In genomic region chr5:76193075-76193474, GRCm38 (mm10) we compare ENCODE assay signal across 23 mouse cellular contexts. TPM values are rescaled to one million over a fixed set of nuclear protein-coding genes. Genes with fewer than 3 reads are reported as not detected.
A peak's percentile ranks its signal among the peaks of the same experiment; 100 is the strongest.
DNase-seq lines count a peak whose midpoint lies in the region; ATAC-seq and TF ChIP-seq lines count a peak whose summit lies in the region.
"Had no signal": no experiment of that assay in that cellular context is flagged by ENCODE, and none has a peak within 500 bp of the region (broad histone marks: within the 10 kb centered on the region; RNA-seq: fewer than 3 reads in every experiment).

No protein-coding gene starts in this region.

- peaks cover 70% of the 10 kb centered on the region for H3K4me1 ChIP-seq in heart, embryonic 13.5 days
- H3K4me1 ChIP-seq in heart, adult 2 months (ENCODE audit: control insufficient read depth, insufficient read depth, low read length), result peaks cover 9% of the 10 kb centered on the region
- no peaks in the 10 kb centered on the region for H3K4me1 ChIP-seq in lung, embryonic 14.5 days (ENCODE audit: insufficient read depth)
- H3K4me1 ChIP-seq in lung, adult 2 months (ENCODE audit: control insufficient read depth, insufficient read depth, low read length), result peaks cover 3% of the 10 kb centered on the region
- H3K4me1 ChIP-seq in midbrain, embryonic 11.5 days (ENCODE audit: control insufficient read depth, insufficient read depth, low read length), result no peaks in the 10 kb centered on the region
- H3K4me1 ChIP-seq in midbrain, embryonic 13.5 days (replicated peaks), result peaks cover 7% of the 10 kb centered on the region; the same call in 1 of the 2 replicates
- peaks cover 18 to 38% of the 10 kb centered on the region in 2 experiments for H3K4me1 ChIP-seq in MEL (ENCODE audit: control insufficient read depth in 1 of 2, insufficient read depth in 2 of 2, low read length in 2 of 2)
- H3K4me1 ChIP-seq in forebrain, embryonic 15.5 days, result 0 out of 2 replicates have a peak, but pooled peaks cover 3% of the 10 kb centered on the region

- ATAC-seq in heart, embryonic 13.5 days (ENCODE audit: extremely low read depth, insufficient number of reproducible peaks, low FRiP score, low TSS enrichment), result no peak
- no peak for ATAC-seq in lung, embryonic 14.5 days (ENCODE audit: insufficient read depth)
- no peak for ATAC-seq in midbrain, embryonic 11.5 days (ENCODE audit: low FRiP score)
- ATAC-seq in midbrain, embryonic 13.5 days, result no peak
- ATAC-seq in forebrain, embryonic 15.5 days (replicated peaks), result no peak
- ATAC-seq: activated CD4-positive, CD25-positive, alpha-beta regulatory T cell, adult 4 months; CD4-positive, CD25-positive, alpha-beta regulatory T cell, adult 4 months; Patski had no signal

- peak overlapping the region; percentile 15; the same call in 1 of the 2 replicates for H3K27ac ChIP-seq in heart, embryonic 13.5 days (replicated peaks)
- no peak overlapping the region for H3K27ac ChIP-seq in heart, adult 2 months
- no peak overlapping the region for H3K27ac ChIP-seq in lung, embryonic 14.5 days (ENCODE audit: low read depth)
- H3K27ac ChIP-seq in midbrain, embryonic 11.5 days (ENCODE audit: low read depth, low read length), result no peak overlapping the region
- no peak overlapping the region for H3K27ac ChIP-seq in midbrain, embryonic 13.5 days
- no peak overlapping the region for H3K27ac ChIP-seq in MEL (ENCODE audit: control insufficient read depth, low read depth, low read length)
- no peak overlapping the region for H3K27ac ChIP-seq in forebrain, embryonic 15.5 days (replicated peaks)

- intact Hi-C loops in heart, adult 2 months (cut with DNase I), result no loop called here

- H3K36me3 ChIP-seq in heart, embryonic 13.5 days, result peaks cover 34% of the 10 kb centered on the region
- peaks cover 7% of the 10 kb centered on the region for H3K36me3 ChIP-seq in heart, adult 2 months (ENCODE audit: control insufficient read depth, insufficient read depth, low read length)
- H3K36me3 ChIP-seq in lung, embryonic 14.5 days (ENCODE audit: insufficient read depth), result peaks cover 33% of the 10 kb centered on the region; the same call in 1 of the 2 replicates
- no peaks in the 10 kb centered on the region; the same call in 1 of the 2 replicates for H3K36me3 ChIP-seq in midbrain, embryonic 11.5 days (ENCODE audit: control insufficient read depth, insufficient read depth, low read length)
- peaks cover 10% of the 10 kb centered on the region; the same call in 1 of the 2 replicates for H3K36me3 ChIP-seq in midbrain, embryonic 13.5 days
- H3K36me3 ChIP-seq in MEL (ENCODE audit: control insufficient read depth in 1 of 2, insufficient read depth in 2 of 2, low read length in 2 of 2), result peaks cover 3 to 61% of the 10 kb centered on the region in 2 experiments
- H3K36me3 ChIP-seq in forebrain, embryonic 15.5 days, result peaks cover 3% of the 10 kb centered on the region; the same call in 1 of the 2 replicates

- no peaks in the 10 kb centered on the region for H3K9me3 ChIP-seq in heart, embryonic 13.5 days
- H3K9me3 ChIP-seq in lung, embryonic 14.5 days (ENCODE audit: low read depth, low read length), result no peaks in the 10 kb centered on the region
- no peaks in the 10 kb centered on the region for H3K9me3 ChIP-seq in midbrain, embryonic 11.5 days (ENCODE audit: control insufficient read depth, low read length)
- no peaks in the 10 kb centered on the region for H3K9me3 ChIP-seq in midbrain, embryonic 13.5 days
- H3K9me3 ChIP-seq in MEL (replicated peaks; ENCODE audit: insufficient read depth, low read length), result no peaks in the 10 kb centered on the region
- no peaks in the 10 kb centered on the region for H3K9me3 ChIP-seq in forebrain, embryonic 15.5 days
- H3K9me3 ChIP-seq: G1E had no signal

- no peak overlapping the region for H3K4me3 ChIP-seq in heart, embryonic 13.5 days
- no peak overlapping the region for H3K4me3 ChIP-seq in heart, adult 2 months
- H3K4me3 ChIP-seq in lung, embryonic 14.5 days (ENCODE audit: low read depth, low read length), result no peak overlapping the region
- H3K4me3 ChIP-seq in lung, adult 2 months (replicated peaks; ENCODE audit: extremely low read depth, low read depth, low read length), result no peak overlapping the region
- H3K4me3 ChIP-seq in midbrain, embryonic 11.5 days (ENCODE audit: low read depth, low read length), result no peak overlapping the region
- H3K4me3 ChIP-seq in midbrain, embryonic 13.5 days (replicated peaks), result no peak overlapping the region
- no peak overlapping the region for H3K4me3 ChIP-seq in MEL (ENCODE audit: control insufficient read depth in 1 of 2, insufficient read depth in 1 of 2, low read depth in 2 of 2, low read length in 2 of 2)
- H3K4me3 ChIP-seq in forebrain, embryonic 15.5 days, result no peak overlapping the region

- no peak for DNase-seq in heart, adult 2 months
- DNase-seq in lung, embryonic 14.5 days, result peak; percentile 50
- no peak for DNase-seq in lung, adult 2 months
- DNase-seq in midbrain, embryonic 11.5 days (ENCODE audit: low spot score, missing footprints), result peak; percentile 4
- peak; percentile 52 for DNase-seq in MEL (ENCODE audit: low read depth, low spot score)
- DNase-seq: adrenal gland, adult 2 months; adrenal gland, adult 8-10 months; adrenal gland, postnatal 10 days; adrenal gland, postnatal 14 days; adrenal gland, postnatal 25 days; adrenal gland, postnatal 36 days; B cell, adult 2 months; cerebellum, adult 11 months; cerebellum, adult 11-12 months; cerebellum, adult 18-20 months had no signal

- no peak for TF ChIP-seq POLR2A in heart, adult 2 months (IDR thresholded peaks at IDR 0.05; ENCODE audit: insufficient read depth, low read depth, low read length)
- no peak for TF ChIP-seq POLR2A in lung, adult 2 months (IDR thresholded peaks at IDR 0.05; ENCODE audit: borderline replicate concordance, extremely low read depth, low read depth, low read length)
- no peak for TF ChIP-seq POLR2A in MEL (IDR thresholded peaks at IDR 0.05; ENCODE audit: control insufficient read depth in 1 of 2, insufficient read depth in 1 of 2, low read depth in 1 of 2, low read length in 2 of 2, poor library complexity in 1 of 2)

- TF ChIP-seq EP300 in heart, adult 2 months (IDR thresholded peaks at IDR 0.05; ENCODE audit: insufficient read depth, low read depth, low read length), result no peak
- TF ChIP-seq EP300 in MEL (IDR thresholded peaks at IDR 0.05; ENCODE audit: low read depth in 1 of 2, low read length in 2 of 2), result peak in 1 of 2 experiments; percentile 49; a peak in 2 of 4 replicates

- no peak overlapping the region for H3K9ac ChIP-seq in heart, embryonic 13.5 days
- no peak overlapping the region for H3K9ac ChIP-seq in heart, adult 2 months (ENCODE audit: low read depth, low read length)
- H3K9ac ChIP-seq in lung, embryonic 14.5 days, result no peak overlapping the region
- H3K9ac ChIP-seq in midbrain, embryonic 11.5 days (ENCODE audit: low read length), result no peak overlapping the region
- H3K9ac ChIP-seq in midbrain, embryonic 13.5 days (replicated peaks), result no peak overlapping the region
- no peak overlapping the region for H3K9ac ChIP-seq in MEL (ENCODE audit: control insufficient read depth, low read depth, low read length, poor library complexity, severe bottlenecking)
- no peak overlapping the region for H3K9ac ChIP-seq in forebrain, embryonic 15.5 days (replicated peaks)

- no peak overlapping the region for H3K4me2 ChIP-seq in heart, embryonic 13.5 days
- H3K4me2 ChIP-seq in lung, embryonic 14.5 days, result no peak overlapping the region
- no peak overlapping the region for H3K4me2 ChIP-seq in midbrain, embryonic 11.5 days
- H3K4me2 ChIP-seq in midbrain, embryonic 13.5 days (replicated peaks), result no peak overlapping the region
- no peak overlapping the region for H3K4me2 ChIP-seq in forebrain, embryonic 15.5 days (replicated peaks)

- TF ChIP-seq RAD21 in MEL (IDR thresholded peaks at IDR 0.05; ENCODE audit: low read depth, low read length), result no peak

- no peaks in the 10 kb centered on the region for H3K27me3 ChIP-seq in heart, embryonic 13.5 days (replicated peaks)
- H3K27me3 ChIP-seq in heart, adult 2 months (ENCODE audit: control insufficient read depth, insufficient read depth, low read length), result no peaks in the 10 kb centered on the region
- H3K27me3 ChIP-seq in lung, embryonic 14.5 days (ENCODE audit: insufficient read depth, low read length), result no peaks in the 10 kb centered on the region
- no peaks in the 10 kb centered on the region for H3K27me3 ChIP-seq in midbrain, embryonic 11.5 days (ENCODE audit: control insufficient read depth, insufficient read depth, low read length)
- H3K27me3 ChIP-seq in midbrain, embryonic 13.5 days, result no peaks in the 10 kb centered on the region
- H3K27me3 ChIP-seq in MEL (ENCODE audit: control insufficient read depth in 1 of 2, insufficient read depth in 2 of 2, low read length in 2 of 2), result no peaks in the 10 kb centered on the region
- no peaks in the 10 kb centered on the region for H3K27me3 ChIP-seq in forebrain, embryonic 15.5 days
- H3K27me3 ChIP-seq: CH12.LX, Patski had no signal

- H3K79me2 ChIP-seq in heart, adult 2 months (replicated peaks; ENCODE audit: control insufficient read depth, insufficient read depth, low read length), result peaks cover 5% of the 10 kb centered on the region; the same call in 1 of the 2 replicates
- H3K79me2 ChIP-seq in MEL (ENCODE audit: control insufficient read depth, insufficient read depth, low read length, poor library complexity), result peaks cover 32% of the 10 kb centered on the region

- TF ChIP-seq CTCF in heart, adult 2 months (IDR thresholded peaks at IDR 0.05), result no peak
- no peak for TF ChIP-seq CTCF in lung, embryonic 14.5 days (IDR thresholded peaks at IDR 0.05; ENCODE audit: low read depth)
- TF ChIP-seq CTCF in lung, adult 2 months (IDR thresholded peaks at IDR 0.05; ENCODE audit: insufficient read depth, low read length), result no peak
- no peak for TF ChIP-seq CTCF in MEL (IDR thresholded peaks at IDR 0.05 in 2 of 3, conservative IDR thresholded peaks at IDR 0.05 in 1 of 3; ENCODE audit: control insufficient read depth in 1 of 3, insufficient read depth in 1 of 3, low read depth in 2 of 3, low read length in 3 of 3, poor library complexity in 1 of 3, severe bottlenecking in 1 of 3)

RNA-seq across cellular contexts. Expression of gene Tmem165, which starts 9.4 kb away (rescaled TPM):
- 68.8 and 72.7 TPM in 2 replicates for polyA plus RNA-seq in heart, embryonic 13.5 days (2015; fragmentation: Nextera tagmentation; extraction: Ambion mirVana)
- 10 to 100 TPM; 17.9 to 19.0 TPM for total RNA-seq in heart, adult 2 months (2021)
- 21.5 and 25.9 TPM in 2 replicates for polyA plus RNA-seq in heart, adult 2 months (2012; rRNA removed)
- polyA plus RNA-seq in lung, embryonic 14.5 days (2014; fragmentation: Nextera tagmentation; extraction: Ambion mirVana), result 133 and 137 TPM in 2 replicates
- polyA plus RNA-seq in lung, adult 2 months (2012; rRNA removed), result 69.2 and 84.5 TPM in 2 replicates
- 100 and 102 TPM in 2 replicates for polyA plus RNA-seq in midbrain, embryonic 11.5 days (2014; fragmentation: Nextera tagmentation; extraction: Ambion mirVana)
- 47.0 and 56.2 TPM in 2 replicates for polyA plus RNA-seq in midbrain, embryonic 13.5 days (2015; fragmentation: Nextera tagmentation; extraction: Ambion mirVana)
- total RNA-seq in MEL (2012; rRNA removed), result 73.0 and 77.7 TPM in 2 replicates
- 100 to 1,000 TPM in 1 of 2 experiments, 10 to 100 TPM in 1; 66.5 to 154 TPM for polyA plus RNA-seq in MEL (2012; ENCODE audit: insufficient read depth in 1 of 2, insufficient read length in 2 of 2, low read depth in 1 of 2, low replicate concordance in 2 of 2, missing spikeins in 1 of 2)
- 44.2 and 49.8 TPM in 2 replicates for polyA plus RNA-seq in forebrain, embryonic 15.5 days (2015; fragmentation: Nextera tagmentation; extraction: Ambion mirVana)

RNA-seq across cellular contexts. Expression of gene Srd5a3, which starts 53.0 kb away (rescaled TPM):
- 25.9 and 27.7 TPM in 2 replicates for polyA plus RNA-seq in heart, embryonic 13.5 days (2015; fragmentation: Nextera tagmentation; extraction: Ambion mirVana)
- total RNA-seq in heart, adult 2 months (2021), result 10 to 100 TPM in 1 of 2 experiments, 1 to 10 TPM in 1; 8.6 to 10.0 TPM
- polyA plus RNA-seq in heart, adult 2 months (2012; rRNA removed), result 17.0 and 26.1 TPM in 2 replicates
- 35.7 and 37.6 TPM in 2 replicates for polyA plus RNA-seq in lung, embryonic 14.5 days (2014; fragmentation: Nextera tagmentation; extraction: Ambion mirVana)
- polyA plus RNA-seq in lung, adult 2 months (2012; rRNA removed), result 160 and 211 TPM in 2 replicates
- polyA plus RNA-seq in midbrain, embryonic 11.5 days (2014; fragmentation: Nextera tagmentation; extraction: Ambion mirVana), result 14.2 and 14.7 TPM in 2 replicates
- 15.9 and 17.1 TPM in 2 replicates for polyA plus RNA-seq in midbrain, embryonic 13.5 days (2015; fragmentation: Nextera tagmentation; extraction: Ambion mirVana)
- 17.0 and 18.3 TPM in 2 replicates for total RNA-seq in MEL (2012; rRNA removed)
- 10 to 100 TPM in 1 of 2 experiments, not detected in 1; 33.2 TPM for polyA plus RNA-seq in MEL (2012; ENCODE audit: insufficient read depth in 1 of 2, insufficient read length in 2 of 2, low read depth in 1 of 2, low replicate concordance in 2 of 2, missing spikeins in 1 of 2)
- 15.6 and 16.2 TPM in 2 replicates for polyA plus RNA-seq in forebrain, embryonic 15.5 days (2015; fragmentation: Nextera tagmentation; extraction: Ambion mirVana)

Comparison
In these comparisons a context has a peak if more than half of its experiments do, and no peak if none do; other contexts are left out.
1. DNase-seq: peak in lung, embryonic 14.5 days (single experiment), midbrain, embryonic 11.5 days (single experiment) and MEL (single experiment); none in heart, adult 2 months (0 of 2) and lung, adult 2 months (single experiment).